Mouse (Mus musculus): ENCODE data around the gene Gmds. TPM values are rescaled to one million over a fixed set of nuclear protein-coding genes. Genes with fewer than 3 reads are reported as not detected.

Gene Gmds
- polyA plus RNA-seq, 1 experiment from 2014 or later: 35.6 TPM

DNA sequence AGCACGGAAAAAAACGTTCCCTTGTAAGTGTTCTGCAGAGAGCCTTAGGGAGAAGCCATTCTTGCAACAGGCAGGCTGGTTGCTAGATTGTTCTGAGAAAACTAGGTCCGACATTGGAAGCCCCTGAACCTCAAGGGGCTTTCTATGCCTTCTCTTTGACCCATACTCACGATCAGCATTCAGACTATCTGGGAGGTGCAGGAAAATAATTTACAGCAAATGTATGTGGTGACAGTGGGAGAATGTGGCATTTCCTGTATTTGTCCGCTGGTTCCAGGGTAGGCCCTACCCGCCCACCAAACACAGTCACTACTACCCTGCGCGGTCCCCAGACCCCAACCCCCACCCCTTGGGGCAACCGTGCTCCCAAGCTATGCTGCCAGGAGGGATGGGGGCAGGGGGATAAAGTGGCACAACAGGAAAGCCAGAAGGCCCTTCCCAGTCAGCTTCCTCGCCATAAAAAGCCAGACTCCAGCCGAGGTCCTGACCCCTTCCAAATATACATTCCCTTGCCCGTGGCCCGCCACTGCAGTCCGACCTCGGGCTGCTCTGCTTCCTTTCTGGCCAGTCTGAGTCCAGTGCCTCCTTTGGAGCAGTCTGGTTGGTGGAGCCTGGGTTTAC lies 523.0 kb downstream of the Gmds start:
- Histone ChIP-seq H3K27me3 (ENCODE audit: control insufficient read depth, insufficient read depth, low read length) (peaks cover 21% of the 10 kb centered on the region), H3K9ac (replicated peaks; ENCODE audit: low read length) (peak overlapping the region; percentile 26), H3K4me3 (ENCODE audit: low read depth, low read length) (no peak overlapping the region), H3K4me1 (ENCODE audit: control insufficient read depth, insufficient read depth, low read length) (peaks cover 9% of the 10 kb centered on the region), H3K9me3 (replicated peaks; ENCODE audit: control insufficient read depth, low read length) (no peaks in the 10 kb centered on the region), H3K4me2 (ENCODE audit: low read depth, low read length) (no peak overlapping the region), H3K27ac (replicated peaks; ENCODE audit: low read depth, low read length) (peak overlapping the region; percentile 49; the same call in 1 of the 2 replicates), H3K36me3 (replicated peaks; ENCODE audit: control insufficient read depth, insufficient read depth, low read depth, low read length) (no peaks in the 10 kb centered on the region)
- 8% methylated on average over 15 of the region's 15 CpGs for WGBS
- DNase-seq (ENCODE audit: low spot score) (peak; percentile 41), ATAC-seq (replicated peaks; ENCODE audit: insufficient number of reproducible peaks, low FRiP score, low TSS enrichment, low read depth) (no peak)

DNA sequence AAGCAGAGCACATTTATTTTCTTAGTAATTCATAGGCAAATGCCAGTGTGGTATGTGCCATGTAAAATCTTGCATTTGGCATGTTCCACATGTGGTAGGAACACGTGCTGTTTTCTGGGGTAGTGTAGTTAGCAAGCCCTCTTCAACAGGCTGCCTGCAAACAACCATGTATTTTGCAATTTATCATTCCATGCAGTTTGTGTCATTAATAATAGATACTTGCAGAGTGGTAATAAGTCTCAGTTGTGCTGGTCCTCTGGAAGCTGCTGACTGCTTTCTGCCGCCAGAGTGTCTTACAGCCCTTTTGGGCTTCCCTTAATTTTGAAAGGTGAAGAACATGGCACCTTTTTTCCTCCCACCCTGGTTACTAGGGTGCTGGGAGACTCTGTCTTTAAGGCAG lies 525.8 kb downstream of the Gmds start:
- ATAC-seq (replicated peaks; ENCODE audit: insufficient number of reproducible peaks, low FRiP score, low TSS enrichment, low read depth) (no peak), DNase-seq (ENCODE audit: low spot score) (no peak)
- 0 out of 2 replicates have a peak overlapping the region, but pooled peaks have one; percentile 28 for H3K9ac ChIP-seq (replicated peaks; ENCODE audit: low read length)
- no peaks in the 10 kb centered on the region for H3K9me3 ChIP-seq (replicated peaks; ENCODE audit: control insufficient read depth, low read length)
- 34% methylated on average over 2 of the region's 2 CpGs for WGBS
- H3K27ac ChIP-seq (replicated peaks; ENCODE audit: low read depth, low read length): no peak overlapping the region
- peaks cover 4% of the 10 kb centered on the region; the same call in 1 of the 2 replicates for H3K4me1 ChIP-seq (ENCODE audit: control insufficient read depth, insufficient read depth, low read length)
- no peaks in the 10 kb centered on the region; the same call in 1 of the 2 replicates for H3K36me3 ChIP-seq (replicated peaks; ENCODE audit: control insufficient read depth, insufficient read depth, low read depth, low read length)
- H3K4me3 ChIP-seq (ENCODE audit: low read depth, low read length): peak overlapping the region; percentile 20; the same call in 1 of the 2 replicates
- peak overlapping the region; percentile 35 for H3K4me2 ChIP-seq (ENCODE audit: low read depth, low read length)
- peaks cover 29% of the 10 kb centered on the region for H3K27me3 ChIP-seq (ENCODE audit: control insufficient read depth, insufficient read depth, low read length)

DNA sequence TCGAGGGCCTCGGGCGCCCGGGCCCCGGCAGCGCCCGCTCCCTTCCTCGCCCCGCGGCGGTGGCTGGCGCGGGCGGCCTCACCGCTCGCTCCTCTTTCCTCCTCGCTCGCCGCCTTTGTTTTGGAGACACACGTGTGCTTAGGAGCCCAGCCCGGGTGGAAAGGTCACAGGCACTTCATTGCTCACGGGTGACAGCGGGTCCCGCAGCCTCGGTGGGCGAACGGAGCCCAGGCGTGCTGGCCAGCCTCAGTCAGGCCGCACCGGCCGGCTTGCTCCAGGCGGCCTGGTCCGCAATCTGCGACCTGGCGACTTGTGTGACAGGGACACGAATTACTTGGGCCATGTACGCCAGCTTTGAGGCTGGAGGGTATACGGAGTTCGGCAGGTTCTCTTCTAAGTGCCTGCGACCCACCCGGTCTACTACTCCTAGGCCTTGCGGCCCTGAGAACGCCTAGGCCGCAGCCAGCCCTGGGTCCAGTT lies 527.0 kb downstream of the Gmds start:
- Histone ChIP-seq H3K9ac (replicated peaks; ENCODE audit: low read length) (peak overlapping the region; percentile 75), H3K4me2 (ENCODE audit: low read depth, low read length) (peak overlapping the region; percentile 70), H3K27ac (replicated peaks; ENCODE audit: low read depth, low read length) (peak overlapping the region; percentile 79), H3K4me3 (ENCODE audit: low read depth, low read length) (peak overlapping the region; percentile 46), H3K9me3 (replicated peaks; ENCODE audit: control insufficient read depth, low read length) (no peaks in the 10 kb centered on the region), H3K4me1 (ENCODE audit: control insufficient read depth, insufficient read depth, low read length) (peaks cover 4% of the 10 kb centered on the region; the same call in 1 of the 2 replicates), H3K27me3 (ENCODE audit: control insufficient read depth, insufficient read depth, low read length) (peaks cover 28% of the 10 kb centered on the region), H3K36me3 (replicated peaks; ENCODE audit: control insufficient read depth, insufficient read depth, low read depth, low read length) (no peaks in the 10 kb centered on the region; the same call in 1 of the 2 replicates)
- ATAC-seq (replicated peaks; ENCODE audit: insufficient number of reproducible peaks, low FRiP score, low TSS enrichment, low read depth) (no peak), DNase-seq (ENCODE audit: low spot score) (peak; percentile 46)
- 2% methylated on average over 41 of the region's 44 CpGs for whole genome bisulfite sequencing

DNA sequence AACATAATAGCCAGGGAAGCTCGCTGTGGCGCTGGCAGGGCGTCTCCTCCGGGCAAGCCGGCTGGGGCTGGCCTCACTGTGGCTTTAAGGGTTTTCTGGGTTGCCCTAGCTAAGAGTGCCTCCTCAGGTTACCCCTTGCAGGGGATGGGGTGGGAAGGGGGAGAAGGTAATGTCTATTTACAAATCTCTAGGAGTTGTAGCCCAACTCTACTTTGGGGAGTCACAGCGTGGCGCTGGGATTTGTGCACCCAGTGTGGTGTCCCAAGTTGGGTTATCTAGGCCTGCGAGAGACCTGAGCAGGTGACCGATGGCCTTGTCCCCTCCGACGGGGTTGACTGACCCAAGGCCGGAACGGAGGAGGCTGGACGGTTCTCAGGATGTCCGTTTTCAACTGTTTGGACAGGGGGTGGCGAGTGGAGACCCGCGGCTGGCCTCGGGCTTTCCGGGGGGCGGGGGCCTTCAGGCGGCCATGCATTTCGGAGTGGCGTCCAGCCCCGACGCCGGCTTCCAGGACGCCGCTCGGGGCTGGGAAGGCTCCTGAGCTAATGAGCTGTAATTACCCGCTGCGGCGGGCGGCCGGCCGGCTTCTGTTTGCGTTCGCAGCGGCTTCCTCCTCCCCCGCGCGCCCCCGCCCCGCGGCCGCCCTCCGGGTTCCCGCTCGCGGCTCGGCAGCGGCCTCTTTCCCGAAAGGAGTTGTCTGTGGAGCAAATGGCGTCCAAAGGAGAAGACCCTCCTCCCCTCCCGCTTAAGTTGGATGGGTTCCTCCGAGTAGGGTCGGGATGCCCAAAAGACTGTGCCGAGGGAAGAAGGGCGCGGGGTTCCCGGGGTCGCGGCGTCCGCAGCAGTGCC lies 527.6 kb downstream of the Gmds start:
- H3K9me3 ChIP-seq (replicated peaks; ENCODE audit: control insufficient read depth, low read length): no peaks in the 10 kb centered on the region
- peak; percentile 74 for DNase-seq (ENCODE audit: low spot score)
- peak overlapping the region; percentile 79 for H3K27ac ChIP-seq (replicated peaks; ENCODE audit: low read depth, low read length)
- peaks cover 4% of the 10 kb centered on the region; the same call in 1 of the 2 replicates for H3K4me1 ChIP-seq (ENCODE audit: control insufficient read depth, insufficient read depth, low read length)
- H3K27me3 ChIP-seq (ENCODE audit: control insufficient read depth, insufficient read depth, low read length): peaks cover 29% of the 10 kb centered on the region
- H3K36me3 ChIP-seq (replicated peaks; ENCODE audit: control insufficient read depth, insufficient read depth, low read depth, low read length): no peaks in the 10 kb centered on the region; the same call in 1 of the 2 replicates
- ATAC-seq (replicated peaks; ENCODE audit: insufficient number of reproducible peaks, low FRiP score, low TSS enrichment, low read depth): 0 out of 2 replicates have a peak, but pooled peaks have one; percentile 30
- WGBS: under 1% methylated on average over 42 of the region's 65 CpGs
- H3K4me3 ChIP-seq (ENCODE audit: low read depth, low read length): peak overlapping the region; percentile 46
- H3K4me2 ChIP-seq (ENCODE audit: low read depth, low read length): peak overlapping the region; percentile 70
- H3K9ac ChIP-seq (replicated peaks; ENCODE audit: low read length): peak overlapping the region; percentile 75

DNA sequence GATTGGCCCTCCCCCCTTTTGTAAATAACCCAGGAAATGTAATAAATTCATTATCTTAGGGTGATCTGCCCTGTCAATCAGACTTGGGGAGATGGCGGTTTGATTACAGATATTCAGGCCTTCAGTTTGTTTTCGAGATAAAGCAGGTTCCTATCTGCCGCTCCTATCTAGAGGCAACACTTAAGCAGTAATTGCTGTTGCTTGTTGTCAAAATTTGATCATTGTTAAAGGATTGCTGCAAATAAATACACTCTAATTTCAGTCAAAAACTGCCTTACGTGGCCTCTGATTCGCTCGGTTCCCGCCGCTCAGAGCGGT lies 528.2 kb downstream of the Gmds start:
- peaks cover 31% of the 10 kb centered on the region for H3K27me3 ChIP-seq (ENCODE audit: control insufficient read depth, insufficient read depth, low read length)
- H3K27ac ChIP-seq (replicated peaks; ENCODE audit: low read depth, low read length): peak overlapping the region; percentile 79; the same call in 1 of the 2 replicates
- ATAC-seq (replicated peaks; ENCODE audit: insufficient number of reproducible peaks, low FRiP score, low TSS enrichment, low read depth) (no peak), DNase-seq (ENCODE audit: low spot score) (no peak)
- H3K9me3 ChIP-seq (replicated peaks; ENCODE audit: control insufficient read depth, low read length): no peaks in the 10 kb centered on the region
- H3K4me1 ChIP-seq (ENCODE audit: control insufficient read depth, insufficient read depth, low read length): peaks cover 4% of the 10 kb centered on the region; the same call in 1 of the 2 replicates
- H3K4me2 ChIP-seq (ENCODE audit: low read depth, low read length): peak overlapping the region; percentile 70; the same call in 1 of the 2 replicates
- peak overlapping the region; percentile 46 for H3K4me3 ChIP-seq (ENCODE audit: low read depth, low read length)
- H3K36me3 ChIP-seq (replicated peaks; ENCODE audit: control insufficient read depth, insufficient read depth, low read depth, low read length): no peaks in the 10 kb centered on the region; the same call in 1 of the 2 replicates
- WGBS: 0% methylated on average over 9 of the region's 9 CpGs
- H3K9ac ChIP-seq (replicated peaks; ENCODE audit: low read length): peak overlapping the region; percentile 75

DNA sequence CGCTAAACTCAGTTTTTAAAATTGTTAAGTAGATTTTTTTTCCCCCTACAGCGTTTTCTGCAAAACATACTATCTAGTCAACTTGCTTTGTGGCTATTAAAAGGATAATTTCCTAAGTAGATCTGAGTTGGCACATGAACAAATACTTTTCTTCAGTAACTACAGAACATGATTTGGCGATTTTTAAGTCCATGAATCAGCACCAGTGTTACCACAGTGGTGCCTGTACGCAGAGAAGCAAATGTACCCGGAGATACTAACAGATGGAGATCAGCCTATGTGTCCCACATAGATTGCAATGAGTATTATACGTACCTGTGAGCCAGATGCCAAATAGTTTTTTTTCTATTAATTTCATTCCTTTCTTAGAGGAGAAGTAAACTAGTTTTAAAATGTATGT lies 528.8 kb downstream of the Gmds start:
- Histone ChIP-seq H3K36me3 (replicated peaks; ENCODE audit: control insufficient read depth, insufficient read depth, low read depth, low read length) (no peaks in the 10 kb centered on the region; the same call in 1 of the 2 replicates), H3K4me1 (ENCODE audit: control insufficient read depth, insufficient read depth, low read length) (peaks cover 2% of the 10 kb centered on the region; the same call in 1 of the 2 replicates), H3K27ac (replicated peaks; ENCODE audit: low read depth, low read length) (no peak overlapping the region), H3K4me3 (ENCODE audit: low read depth, low read length) (peak overlapping the region; percentile 35), H3K27me3 (ENCODE audit: control insufficient read depth, insufficient read depth, low read length) (peaks cover 30% of the 10 kb centered on the region), H3K9ac (replicated peaks; ENCODE audit: low read length) (peak overlapping the region; percentile 60), H3K4me2 (ENCODE audit: low read depth, low read length) (peak overlapping the region; percentile 27), H3K9me3 (replicated peaks; ENCODE audit: control insufficient read depth, low read length) (no peaks in the 10 kb centered on the region)
- WGBS: 4% methylated on average over 6 of the region's 6 CpGs
- DNase-seq (ENCODE audit: low spot score): peak; percentile 42
- ATAC-seq (replicated peaks; ENCODE audit: insufficient number of reproducible peaks, low FRiP score, low TSS enrichment, low read depth): no peak

DNA sequence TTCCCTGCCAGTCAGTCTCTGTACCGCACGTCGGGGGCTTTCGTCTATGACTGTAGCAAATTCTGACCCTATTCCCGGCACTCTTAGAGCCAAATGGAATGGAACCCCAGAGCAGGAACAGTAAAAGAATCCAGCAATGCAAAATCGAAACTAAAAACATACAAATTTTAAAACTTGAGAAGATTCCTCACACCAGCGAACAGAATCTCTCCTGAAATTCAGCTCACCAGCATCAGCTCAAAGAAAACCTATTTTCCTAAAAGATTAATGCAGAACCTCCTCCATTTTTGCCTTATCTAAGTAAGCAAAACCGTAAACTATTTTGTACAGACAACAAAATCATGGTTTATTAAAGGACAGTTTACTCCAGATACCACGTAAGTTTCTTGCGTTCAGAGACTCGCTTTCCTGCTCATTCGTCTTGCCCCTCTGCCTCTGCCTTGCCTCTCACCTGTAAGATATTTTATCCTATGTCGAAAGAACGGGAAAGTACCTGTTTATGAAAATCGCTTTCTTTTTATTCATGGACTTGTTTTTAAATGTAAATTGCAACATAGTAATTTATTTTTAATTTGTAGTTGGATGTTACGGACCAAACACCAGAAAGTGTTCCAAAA lies 529.6 kb downstream of the Gmds start:
- H3K4me3 ChIP-seq (ENCODE audit: low read depth, low read length): peak overlapping the region; percentile 62
- H3K27me3 ChIP-seq (ENCODE audit: control insufficient read depth, insufficient read depth, low read length): peaks cover 28% of the 10 kb centered on the region
- H3K9ac ChIP-seq (replicated peaks; ENCODE audit: low read length): peak overlapping the region; percentile 81
- DNase-seq (ENCODE audit: low spot score) (peak; percentile 31), ATAC-seq (replicated peaks; ENCODE audit: insufficient number of reproducible peaks, low FRiP score, low TSS enrichment, low read depth) (no peak)
- 2% methylated on average over 16 of the region's 16 CpGs for WGBS
- H3K27ac ChIP-seq (replicated peaks; ENCODE audit: low read depth, low read length): peak overlapping the region; percentile 97
- peaks cover 2% of the 10 kb centered on the region; the same call in 1 of the 2 replicates for H3K4me1 ChIP-seq (ENCODE audit: control insufficient read depth, insufficient read depth, low read length)
- H3K36me3 ChIP-seq (replicated peaks; ENCODE audit: control insufficient read depth, insufficient read depth, low read depth, low read length): no peaks in the 10 kb centered on the region; the same call in 1 of the 2 replicates
- H3K9me3 ChIP-seq (replicated peaks; ENCODE audit: control insufficient read depth, low read length): no peaks in the 10 kb centered on the region
- peak overlapping the region; percentile 89 for H3K4me2 ChIP-seq (ENCODE audit: low read depth, low read length)

All from embryonic facial prominence, embryonic 11.5 days (tissue).